Mouse (Mus musculus) left cerebral cortex, adult 18-20 months (tissue): Measurements from ENCODE around the gene Zfp42. TPM values are rescaled to one million over a fixed set of nuclear protein-coding genes. Genes with fewer than 3 reads are reported as not detected.

Source experiments
- DNase-seq, 2 experiments: peaks; one replicate each; pipeline ENCODE4 v3.0.0; 2021 to 2022; ENCODE audit warnings: low spot score in 2 of 2, mixed read lengths in 1 of 2
- total RNA-seq, 2 experiments: library from RNA; stranded (reverse); gene quantifications; 2 replicates each; pipeline ENCODE4 v1.2.3; 2021

The Zfp42 gene
- total RNA-seq, 2 experiments from 2014 or later: not detected

- no peak for DNase-seq
Measured at GRCm38 (mm10) chr8:43255695-43256094, 51.1 kb downstream of the Zfp42 start.

GRCm38 (mm10) chr8:43251653-43252052 lies 55.1 kb downstream of the Zfp42 start:
- no peak for DNase-seq

DNA sequence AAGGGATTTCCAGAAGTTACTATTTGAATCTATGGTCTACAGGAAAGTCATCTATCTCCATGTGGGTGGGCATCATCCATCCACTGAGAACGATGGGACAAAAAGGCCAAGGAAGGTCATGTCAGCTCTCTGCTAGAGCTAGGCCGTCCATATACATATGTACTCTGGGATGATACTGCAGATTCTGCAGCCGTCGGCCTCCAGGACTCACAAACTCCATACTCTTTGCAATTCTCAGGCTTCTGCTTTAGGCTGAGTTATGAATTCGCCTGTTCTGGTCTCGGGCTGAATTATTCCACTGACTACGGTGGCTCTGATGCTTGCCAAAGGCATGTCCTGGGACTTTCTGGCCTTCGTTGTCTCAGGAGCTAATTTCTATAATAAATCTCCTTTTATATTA lies 58.1 kb downstream of the Zfp42 start:
- DNase-seq: no peak

Other genes starting within 250 kb of the Zfp42 start
- gene Triml1, start 165.5 kb downstream of the Zfp42 start, total RNA-seq: not detected
- gene Triml2, start 126.4 kb downstream of the Zfp42 start, total RNA-seq: not detected
- not detected for gene Adam26b, start 221.1 kb upstream of the Zfp42 start, total RNA-seq